Mouse (Mus musculus): ENCODE data around the gene Gng11.

The Gng11 gene

GRCm38 (mm10) chr6:4003890-4004306 lies at the start of gene Gng11:
Gene Gng11 (plus strand): TSS chr6:4003904.
- peak; percentile 8 for DNase-seq

DNA sequence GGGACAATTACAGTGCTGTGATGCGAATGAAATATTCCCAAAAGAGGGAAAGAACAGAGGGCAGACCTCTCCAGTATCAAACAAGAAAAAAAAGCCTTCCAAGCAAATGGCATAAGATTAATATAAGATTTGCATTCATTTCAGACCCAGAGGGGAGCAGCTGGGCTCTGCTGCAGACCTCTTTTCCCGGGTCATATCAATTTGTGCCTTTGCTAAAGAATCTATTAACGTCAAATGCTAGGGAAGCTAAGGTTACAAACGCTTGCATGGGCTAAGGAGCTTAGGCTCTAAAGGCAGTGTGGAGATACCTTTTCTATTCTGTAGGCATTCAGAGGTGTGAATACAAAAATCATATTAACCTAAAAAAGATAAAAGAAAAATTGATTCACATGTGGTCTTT lies 48.7 kb upstream of the Gng11 start:
- no peak for DNase-seq

DNA sequence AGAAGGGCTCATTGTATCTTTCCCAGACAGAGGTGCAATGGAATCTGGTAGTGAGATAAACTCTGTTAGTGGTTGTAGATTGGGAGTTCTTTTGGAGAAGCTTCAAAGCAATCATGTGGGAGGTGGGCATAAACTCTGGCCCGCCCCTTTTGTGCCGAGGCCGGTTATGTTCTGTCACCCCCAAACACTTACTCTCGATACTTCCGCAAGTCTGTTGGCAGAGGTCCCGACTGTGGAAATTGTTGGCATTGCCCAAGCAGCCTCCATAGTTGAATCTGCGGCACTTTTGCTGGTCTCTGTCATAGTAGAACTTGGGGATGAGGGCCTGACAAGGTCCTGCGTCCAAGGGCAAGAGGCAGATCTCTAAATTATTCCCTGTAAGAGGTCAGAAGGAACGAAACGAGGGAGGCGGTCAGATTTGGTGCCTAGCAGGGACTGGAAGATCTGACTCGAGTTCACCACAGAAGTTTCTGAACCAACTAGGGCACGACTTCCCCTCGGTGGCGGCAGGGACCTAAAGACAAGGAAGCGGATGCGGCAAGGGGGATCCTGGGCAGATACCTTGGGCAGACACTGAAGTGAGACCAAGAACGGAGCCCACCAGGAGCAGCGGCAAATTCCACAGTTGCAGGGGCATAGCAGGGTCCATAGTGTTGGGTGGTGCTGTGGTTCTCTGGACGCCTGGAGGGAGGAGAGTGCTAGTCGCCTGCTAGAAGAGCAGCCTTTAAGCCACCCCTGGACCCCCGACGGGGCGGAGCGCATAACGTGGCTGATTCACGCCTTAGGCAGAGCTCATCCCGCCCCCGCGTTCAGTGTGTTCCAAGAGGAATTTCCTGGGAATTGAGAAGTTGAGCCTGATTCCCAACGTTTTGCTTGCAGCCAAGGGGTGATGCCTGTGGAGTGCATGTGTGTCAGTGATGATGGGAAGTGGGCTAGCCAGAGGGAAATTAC lies 35.8 kb upstream of the Gng11 start:
- DNase-seq: no peak

DNA sequence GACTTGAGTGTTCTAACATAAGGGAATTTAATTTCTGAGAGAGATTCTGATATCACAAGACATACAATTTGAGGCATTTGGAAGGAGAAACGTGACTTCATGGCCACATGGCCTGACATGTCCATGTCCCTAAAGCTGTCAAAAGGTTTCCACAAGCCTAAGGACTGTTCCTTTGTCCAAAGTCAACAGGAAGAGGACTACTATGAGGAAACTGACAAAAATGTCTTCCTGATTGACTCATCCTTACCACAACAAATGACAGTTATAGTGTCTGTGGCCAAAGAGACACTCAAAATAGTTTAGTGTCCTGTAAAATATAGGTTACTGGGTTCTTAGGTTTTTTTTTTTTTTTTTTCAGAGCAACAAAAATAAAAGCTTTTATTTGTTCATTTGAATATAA lies 30.0 kb upstream of the Gng11 start:
- DNase-seq: no peak

- DNase-seq: no peak
These were observed 20.9 kb upstream of the Gng11 start for GRCm38 (mm10) chr6:3982661-3983284.

DNA sequence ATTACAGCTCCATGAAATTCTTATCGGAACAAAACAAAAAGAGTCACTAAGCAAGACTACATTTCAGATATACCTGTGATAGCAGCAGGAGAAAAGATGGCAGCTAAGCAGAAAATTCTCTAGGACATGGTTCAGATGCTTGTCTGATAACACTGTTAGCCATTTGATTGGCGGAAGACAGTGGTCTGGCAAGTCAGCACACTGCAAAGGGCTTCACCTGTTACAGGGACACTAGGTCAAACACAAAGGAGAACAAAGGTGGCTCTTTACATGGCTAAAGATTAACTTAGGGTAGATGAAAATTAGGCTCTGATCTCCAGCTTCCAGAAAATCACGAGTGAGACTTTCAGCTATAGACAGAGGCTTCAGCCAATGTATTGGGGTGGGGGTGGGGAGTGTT lies 15.0 kb upstream of the Gng11 start, which contains the start of gene Tfpi2:
TSS of gene Tfpi2 (minus strand) at position 170 of the 400 bp plus-strand sequence.
- DNase-seq: no peak

DNA sequence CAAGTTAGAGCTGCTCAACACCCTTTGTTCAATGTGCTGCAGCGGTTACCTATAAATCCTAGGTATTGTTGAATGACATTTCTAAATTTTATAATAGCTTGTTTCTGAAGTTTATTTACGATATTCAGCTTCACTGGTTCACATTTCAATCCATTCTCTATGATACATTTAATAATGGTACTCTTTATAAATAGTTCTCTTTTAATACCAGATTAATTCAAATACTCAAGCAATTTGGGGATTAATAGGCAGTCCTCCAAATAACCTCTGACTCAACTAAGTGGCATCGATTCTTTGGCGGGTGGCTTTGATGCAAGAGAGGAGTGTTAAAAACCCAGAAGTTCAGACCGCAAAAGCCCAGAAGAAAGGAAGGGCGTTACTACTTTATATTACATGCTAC lies 10.2 kb upstream of the Gng11 start, which contains the start of gene Gngt1:
TSS of gene Gngt1 (plus strand) at position 301 of the 400 bp plus-strand sequence.
- no peak for DNase-seq

DNA sequence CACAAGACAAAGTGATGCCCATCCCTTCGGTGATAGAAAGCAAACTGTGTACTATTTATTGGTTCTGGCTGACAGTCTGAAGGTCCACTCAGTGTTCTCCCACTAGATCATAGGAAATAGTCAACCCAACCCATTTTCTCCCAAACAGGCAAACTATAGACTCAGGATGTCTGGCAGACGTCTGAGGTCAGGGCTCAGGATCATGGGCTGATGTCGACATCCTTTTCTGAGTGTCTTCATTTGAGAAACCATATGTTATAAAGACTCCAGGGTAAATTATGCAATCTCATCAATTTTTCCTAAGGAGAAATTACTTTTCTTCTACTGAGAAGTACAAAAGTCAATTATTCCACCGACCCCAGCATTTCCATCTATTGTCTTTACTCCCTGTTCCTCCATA lies 5.6 kb upstream of the Gng11 start:
- DNase-seq: no peak

DNA sequence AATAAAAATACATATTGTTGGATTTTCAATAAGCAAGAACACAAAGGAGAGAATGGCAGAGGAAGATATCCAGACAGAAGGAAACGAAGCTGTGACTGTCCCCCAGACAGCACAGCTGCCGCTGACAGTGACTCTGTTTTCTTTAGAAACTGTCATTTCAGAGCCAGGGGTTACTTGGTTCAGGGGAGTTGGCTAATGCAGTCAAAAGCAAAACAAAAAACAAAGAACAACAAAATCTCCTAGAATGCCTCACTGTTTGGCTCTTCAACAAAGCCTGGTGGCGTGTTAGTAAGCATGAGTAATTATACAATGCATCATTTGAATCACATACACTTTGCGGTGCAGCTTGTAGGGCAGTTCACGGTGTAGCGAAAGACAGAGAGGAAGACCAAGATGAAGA lies 4.4 kb upstream of the Gng11 start:
- no peak for DNase-seq

DNA sequence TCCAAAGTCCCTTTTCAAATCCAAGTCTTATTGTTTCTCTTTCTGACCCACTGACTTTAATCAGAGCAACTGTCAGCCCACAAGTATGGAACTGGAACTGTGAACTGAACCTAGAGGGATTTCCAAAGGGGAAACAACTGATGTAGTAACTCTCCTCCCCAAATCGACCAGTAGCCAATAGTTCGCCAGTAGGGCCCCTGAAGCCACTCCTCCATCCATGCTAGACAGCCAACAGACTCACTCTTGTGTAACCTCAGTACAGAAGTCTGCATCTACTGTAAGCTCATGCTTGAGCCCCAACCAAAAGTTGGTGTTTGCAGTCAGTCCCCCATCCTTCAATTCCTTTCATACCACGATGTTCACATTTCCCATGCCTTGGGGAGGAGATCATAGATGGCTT lies 3.0 kb upstream of the Gng11 start:
- no peak for DNase-seq

GRCm38 (mm10) chr6:4003445-4003844 lies 259 bp upstream of the Gng11 start:
- DNase-seq: no peak

GRCm38 (mm10) chr6:4004808-4005207 lies 1.1 kb downstream of the Gng11 start:
- DNase-seq: no peak

- DNase-seq: no peak
These were observed 4.9 kb downstream of the Gng11 start for GRCm38 (mm10) chr6:4008501-4009040.

GRCm38 (mm10) chr6:4009548-4009947 lies 5.8 kb downstream of the Gng11 start:
- DNase-seq: no peak

DNA sequence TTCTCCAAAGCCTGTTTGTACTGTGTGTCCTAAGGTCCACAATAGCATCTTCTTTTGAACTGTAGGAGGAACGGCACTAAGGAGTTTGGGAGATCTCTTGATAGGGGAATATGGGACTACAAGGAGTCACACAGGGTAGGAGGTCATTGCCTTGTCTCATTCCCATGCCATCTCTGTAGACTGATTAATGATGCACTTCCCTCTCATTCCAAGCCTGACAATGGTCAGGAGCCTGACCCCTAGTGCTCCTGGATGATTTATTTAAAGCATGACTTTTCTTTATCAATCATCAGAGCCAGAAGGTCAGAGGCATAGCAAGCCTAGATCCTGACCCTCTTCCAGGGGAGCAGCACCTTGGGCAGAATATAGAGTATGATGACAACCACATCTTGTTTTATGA lies 18.9 kb downstream of the Gng11 start:
- DNase-seq: no peak

DNA sequence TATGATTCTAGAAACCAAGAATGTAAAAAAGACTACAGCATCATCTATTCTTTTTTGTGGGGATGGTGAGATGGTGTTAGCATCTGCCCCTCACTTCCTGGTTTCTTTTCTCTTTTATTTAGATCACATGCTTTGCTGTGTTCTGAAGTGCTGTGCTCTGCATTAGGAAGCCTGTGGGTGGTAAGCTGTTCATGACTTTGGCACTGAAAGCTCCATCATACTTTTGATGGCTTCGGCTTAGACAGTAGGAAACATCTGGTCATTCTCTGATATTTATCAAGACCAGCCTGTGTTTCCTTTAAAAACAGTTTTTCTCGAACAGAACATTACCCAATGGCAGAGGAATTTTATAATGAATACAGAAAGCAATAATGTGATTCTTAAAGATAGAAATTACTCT lies 22.7 kb downstream of the Gng11 start:
- no peak for DNase-seq

- peak; percentile 14 for DNase-seq
These were observed 27.3 kb downstream of the Gng11 start for GRCm38 (mm10) chr6:4030956-4031355.

DNA sequence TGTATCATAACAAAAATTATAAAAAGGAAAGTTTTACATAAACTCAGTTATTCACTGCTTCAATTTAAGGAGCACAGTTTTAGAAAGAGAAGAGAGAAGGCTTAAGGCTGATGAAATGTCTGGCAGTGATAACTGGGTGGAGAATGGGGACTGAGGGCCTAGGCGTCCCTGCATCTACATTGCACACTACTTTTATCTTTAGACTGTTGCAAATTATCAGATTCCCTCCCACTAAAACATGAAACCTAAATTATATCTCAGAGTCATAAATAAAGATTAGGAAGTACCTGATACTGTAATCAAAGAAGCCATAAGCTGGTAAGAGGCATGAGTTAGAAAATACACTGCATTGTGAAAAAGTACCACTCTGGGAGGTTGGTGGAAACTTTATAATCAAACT lies 38.1 kb downstream of the Gng11 start:
- DNase-seq: no peak

DNA sequence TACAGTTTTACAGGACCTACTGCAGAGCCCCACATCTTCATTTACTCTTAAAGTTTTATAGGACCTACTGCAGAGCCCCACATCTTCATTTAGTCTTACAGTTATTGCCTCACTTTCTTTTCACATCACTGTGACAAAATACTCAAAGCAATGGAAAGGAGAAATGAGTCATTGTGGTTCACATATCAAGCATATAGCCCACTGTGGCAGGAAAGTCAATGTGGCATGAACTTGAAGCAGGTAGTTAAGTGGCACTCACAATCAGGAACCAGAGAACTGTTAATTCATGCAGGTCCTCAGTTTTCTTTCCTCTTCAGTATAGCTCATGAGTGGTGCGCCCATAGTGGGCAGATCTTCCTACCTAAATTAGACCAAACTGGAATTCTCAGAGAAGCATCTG lies 43.5 kb downstream of the Gng11 start:
- no peak for DNase-seq

DNA sequence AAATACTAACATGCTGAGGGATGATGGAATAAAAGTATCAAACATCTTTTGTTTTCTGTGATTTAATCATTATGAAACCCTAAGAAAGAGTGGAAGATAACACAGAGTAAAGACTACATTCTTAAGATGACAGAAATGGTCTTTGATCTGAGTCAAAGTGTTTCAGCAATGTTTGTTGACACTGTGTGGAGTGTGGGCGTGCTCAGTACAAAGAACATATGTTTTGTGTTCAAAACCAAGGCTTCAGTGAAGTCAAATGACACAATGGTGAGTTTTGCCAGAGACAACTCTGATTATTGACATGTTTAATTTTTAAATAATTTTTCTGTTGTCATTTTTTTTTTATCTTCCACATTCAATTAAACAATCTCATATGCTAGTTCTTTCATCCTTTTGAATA lies 49.1 kb downstream of the Gng11 start:
- DNase-seq: no peak

GRCm38 (mm10) chr6:4054387-4054786 lies 50.7 kb downstream of the Gng11 start:
- DNase-seq: no peak

All from layer of hippocampus, adult 9-11 months (tissue).